Mouse (Mus musculus) myocyte (in vitro differentiated cells): ENCODE data around the gene Nt5dc2.

Source experiments
- CEBPB ChIP-seq: IDR thresholded peaks from 2 replicates; pipeline ENCODE4 v1.6.1; 2011; ENCODE audit warnings: mild to moderate bottlenecking, moderate library complexity; ENCODE audit not compliant: poor library complexity, insufficient read depth, severe bottlenecking
- E2F4 ChIP-seq: IDR thresholded peaks from one replicate; pipeline ENCODE4 v1.6.1; 2011; ENCODE audit warnings: mild to moderate bottlenecking, control low read depth, moderate library complexity; ENCODE audit not compliant: insufficient read depth
- MAX ChIP-seq: IDR thresholded peaks from one replicate; pipeline ENCODE4 v1.6.1; 2011; ENCODE audit warnings: low read depth, mild to moderate bottlenecking, control low read depth
- MYOD1 ChIP-seq, 3 experiments: IDR thresholded peaks; one replicate each; pipeline ENCODE4 v1.6.1; 2011; ENCODE audit warnings: control low read depth in 2 of 3, low read depth in 2 of 3, mild to moderate bottlenecking in 2 of 3, moderate library complexity in 1 of 3; ENCODE audit not compliant: insufficient read length in 2 of 3, control insufficient read depth in 1 of 3
- MYOG ChIP-seq, 3 experiments: IDR thresholded peaks; one replicate each; pipeline ENCODE4 v1.6.1; 2011; ENCODE audit warnings: control low read depth in 2 of 3, low read depth in 2 of 3, mild to moderate bottlenecking in 2 of 3; ENCODE audit not compliant: insufficient read length in 2 of 3, control insufficient read depth in 1 of 3, insufficient read depth in 1 of 3
- POLR2A ChIP-seq: IDR thresholded peaks from one replicate; pipeline ENCODE4 v1.6.1; 2011; ENCODE audit warnings: low read depth, mild to moderate bottlenecking, control low read depth, moderate library complexity; ENCODE audit not compliant: insufficient read length
- POLR2AphosphoS2 ChIP-seq: IDR thresholded peaks from one replicate; pipeline ENCODE4 v1.6.1; 2011; ENCODE audit warnings: low read depth, control low read depth; ENCODE audit not compliant: insufficient read length
- SRF ChIP-seq: IDR thresholded peaks from one replicate; pipeline ENCODE4 v1.6.1; 2011; ENCODE audit warnings: low read depth; ENCODE audit not compliant: control insufficient read depth, insufficient read length
- TCF12 ChIP-seq: IDR thresholded peaks from one replicate; pipeline ENCODE4 v1.6.1; 2011; ENCODE audit warnings: mild to moderate bottlenecking, control low read depth; ENCODE audit not compliant: poor library complexity, insufficient read depth, severe bottlenecking
- TCF3 ChIP-seq: IDR thresholded peaks from one replicate; pipeline ENCODE4 v1.6.1; 2011; ENCODE audit warnings: low read depth, control low read depth; ENCODE audit not compliant: insufficient read length
- USF1 ChIP-seq: IDR thresholded peaks from one replicate; pipeline ENCODE4 v1.6.1; 2011; ENCODE audit warnings: low read depth, mild to moderate bottlenecking, control low read depth, moderate library complexity

- no peak for TF ChIP-seq POLR2A
- no peak for TF ChIP-seq CEBPB
- no peak for TF ChIP-seq TCF12
- no peak for TF ChIP-seq USF1
- TF ChIP-seq SRF = no peak
- no peak for TF ChIP-seq MYOG (IDR thresholded peaks at IDR 0.05; ENCODE audit: control insufficient read depth in 1 of 3, insufficient read depth in 1 of 3, insufficient read length in 2 of 3, low read depth in 2 of 3)
- no peak for TF ChIP-seq MYOD1 (IDR thresholded peaks at IDR 0.05; ENCODE audit: control insufficient read depth in 1 of 3, insufficient read length in 2 of 3, low read depth in 2 of 3)
- no peak for TF ChIP-seq POLR2AphosphoS2
- TF ChIP-seq E2F4 = no peak
- TF ChIP-seq MAX = no peak
- TF ChIP-seq TCF3 = no peak
Observed at GRCm38 (mm10) chr14:31141011-31141410, 10.2 kb downstream of the Nt5dc2 start.
